Mouse (Mus musculus): ENCODE measurements at regions not wholly inside any gene's neighbourhood (a gene's known extent, or its start where the extent isn't known, plus 50 kb on each side); places are given as distances from the start of the nearest gene placed in this dataset.

GRCm38 (mm10) chr6:95905057-95905456 is 186.5 kb upstream of the Suclg2 start:
- no peaks in the 10 kb centered on the region for H3K4me1 ChIP-seq (replicated peaks; ENCODE audit: control insufficient read depth, insufficient read depth, low read length)
- no peaks in the 10 kb centered on the region; the same call in 1 of the 2 replicates for H3K9me3 ChIP-seq (ENCODE audit: control insufficient read depth, low read length)
- no peak overlapping the region for H3K9ac ChIP-seq (ENCODE audit: low read length)
- no peaks in the 10 kb centered on the region for H3K36me3 ChIP-seq (ENCODE audit: control insufficient read depth, insufficient read depth, low read length)
- H3K27me3 ChIP-seq (ENCODE audit: control insufficient read depth, insufficient read depth, low read length) = no peaks in the 10 kb centered on the region
- DNase-seq (ENCODE audit: low spot score) = no peak
- H3K4me2 ChIP-seq (ENCODE audit: low read depth, low read length, severe bottlenecking) = no peak overlapping the region
- no peak for ATAC-seq (replicated peaks; ENCODE audit: low FRiP score)
- no peak overlapping the region for H3K27ac ChIP-seq (ENCODE audit: low read depth, low read length)
- H3K4me3 ChIP-seq (ENCODE audit: low read depth, low read length) = no peak overlapping the region
- WGBS = 96% methylated on average over 8 of the region's 8 CpGs

GRCm38 (mm10) chr6:95921737-95922136 is 191.2 kb upstream of the Fam19a1 start:
- ATAC-seq (replicated peaks; ENCODE audit: low FRiP score) = no peak
- Histone ChIP-seq H3K27ac (ENCODE audit: low read depth, low read length) (no peak overlapping the region), H3K36me3 (ENCODE audit: control insufficient read depth, insufficient read depth, low read length) (no peaks in the 10 kb centered on the region), H3K4me1 (replicated peaks; ENCODE audit: control insufficient read depth, insufficient read depth, low read length) (no peaks in the 10 kb centered on the region), H3K4me3 (ENCODE audit: low read depth, low read length) (no peak overlapping the region), H3K9me3 (ENCODE audit: control insufficient read depth, low read length) (no peaks in the 10 kb centered on the region), H3K27me3 (ENCODE audit: control insufficient read depth, insufficient read depth, low read length) (no peaks in the 10 kb centered on the region), H3K4me2 (ENCODE audit: low read depth, low read length, severe bottlenecking) (no peak overlapping the region), H3K9ac (ENCODE audit: low read length) (no peak overlapping the region)
- WGBS = 83% methylated on average over 3 of the region's 3 CpGs
- DNase-seq (ENCODE audit: low spot score) = no peak

GRCm38 (mm10) chr6:95934561-95934960 is 178.4 kb upstream of the Fam19a1 start:
- Histone ChIP-seq H3K9me3 (ENCODE audit: control insufficient read depth, low read length) (no peaks in the 10 kb centered on the region), H3K27ac (ENCODE audit: low read depth, low read length) (no peak overlapping the region), H3K36me3 (ENCODE audit: control insufficient read depth, insufficient read depth, low read length) (no peaks in the 10 kb centered on the region), H3K27me3 (ENCODE audit: control insufficient read depth, insufficient read depth, low read length) (no peaks in the 10 kb centered on the region), H3K4me3 (ENCODE audit: low read depth, low read length) (no peak overlapping the region), H3K4me2 (ENCODE audit: low read depth, low read length, severe bottlenecking) (no peak overlapping the region), H3K4me1 (replicated peaks; ENCODE audit: control insufficient read depth, insufficient read depth, low read length) (no peaks in the 10 kb centered on the region), H3K9ac (ENCODE audit: low read length) (no peak overlapping the region)
- ATAC-seq (replicated peaks; ENCODE audit: low FRiP score) (no peak), DNase-seq (ENCODE audit: low spot score) (no peak)
- 93% methylated on average over 1 of the region's 1 CpGs for WGBS

GRCm38 (mm10) chr6:95936504-95936903 is 176.4 kb upstream of the Fam19a1 start:
- H3K27me3 ChIP-seq (ENCODE audit: control insufficient read depth, insufficient read depth, low read length) = no peaks in the 10 kb centered on the region
- H3K9ac ChIP-seq (ENCODE audit: low read length) = no peak overlapping the region
- no peak overlapping the region for H3K27ac ChIP-seq (ENCODE audit: low read depth, low read length)
- H3K4me1 ChIP-seq (replicated peaks; ENCODE audit: control insufficient read depth, insufficient read depth, low read length) = no peaks in the 10 kb centered on the region
- ATAC-seq (replicated peaks; ENCODE audit: low FRiP score) (no peak), DNase-seq (ENCODE audit: low spot score) (no peak)
- no peaks in the 10 kb centered on the region for H3K36me3 ChIP-seq (ENCODE audit: control insufficient read depth, insufficient read depth, low read length)
- H3K4me3 ChIP-seq (ENCODE audit: low read depth, low read length) = no peak overlapping the region
- no peaks in the 10 kb centered on the region for H3K9me3 ChIP-seq (ENCODE audit: control insufficient read depth, low read length)
- no peak overlapping the region for H3K4me2 ChIP-seq (ENCODE audit: low read depth, low read length, severe bottlenecking)
- WGBS = 68% methylated on average over 2 of the region's 2 CpGs

- Histone ChIP-seq H3K4me1 (replicated peaks; ENCODE audit: control insufficient read depth, insufficient read depth, low read length) (no peaks in the 10 kb centered on the region), H3K36me3 (ENCODE audit: control insufficient read depth, insufficient read depth, low read length) (no peaks in the 10 kb centered on the region), H3K9me3 (ENCODE audit: control insufficient read depth, low read length) (no peaks in the 10 kb centered on the region), H3K4me2 (ENCODE audit: low read depth, low read length, severe bottlenecking) (no peak overlapping the region), H3K9ac (ENCODE audit: low read length) (no peak overlapping the region), H3K27ac (ENCODE audit: low read depth, low read length) (no peak overlapping the region), H3K4me3 (ENCODE audit: low read depth, low read length) (no peak overlapping the region), H3K27me3 (ENCODE audit: control insufficient read depth, insufficient read depth, low read length) (no peaks in the 10 kb centered on the region)
- ATAC-seq (replicated peaks; ENCODE audit: low FRiP score) (no peak), DNase-seq (ENCODE audit: low spot score) (no peak)
- WGBS = 88% methylated on average over 4 of the region's 4 CpGs
These were observed 173.9 kb upstream of the Fam19a1 start for GRCm38 (mm10) chr6:95939052-95939451.

- WGBS = 83% methylated on average over 1 of the region's 1 CpGs
- ATAC-seq (replicated peaks; ENCODE audit: low FRiP score) = no peak
- H3K9me3 ChIP-seq (ENCODE audit: control insufficient read depth, low read length) = no peaks in the 10 kb centered on the region
These were observed 152.2 kb upstream of the Fam19a1 start for GRCm38 (mm10) chr6:95960745-95961144.

GRCm38 (mm10) chr6:95966231-95966630 is 146.7 kb upstream of the Fam19a1 start:
- Histone ChIP-seq H3K27me3 (ENCODE audit: control insufficient read depth, insufficient read depth, low read length) (no peaks in the 10 kb centered on the region), H3K9ac (ENCODE audit: low read length) (no peak overlapping the region), H3K9me3 (ENCODE audit: control insufficient read depth, low read length) (no peaks in the 10 kb centered on the region), H3K4me3 (ENCODE audit: low read depth, low read length) (no peak overlapping the region), H3K4me1 (replicated peaks; ENCODE audit: control insufficient read depth, insufficient read depth, low read length) (no peaks in the 10 kb centered on the region), H3K27ac (ENCODE audit: low read depth, low read length) (no peak overlapping the region), H3K4me2 (ENCODE audit: low read depth, low read length, severe bottlenecking) (no peak overlapping the region), H3K36me3 (ENCODE audit: control insufficient read depth, insufficient read depth, low read length) (no peaks in the 10 kb centered on the region)
- ATAC-seq (replicated peaks; ENCODE audit: low FRiP score) (no peak), DNase-seq (ENCODE audit: low spot score) (no peak)
- 84% methylated on average over 2 of the region's 2 CpGs for WGBS

More at GRCm38 (mm10) chr6:95960745-95961144, 152.2 kb upstream of the Fam19a1 start:
- H3K4me3 ChIP-seq (ENCODE audit: low read depth, low read length) = no peak overlapping the region
- H3K36me3 ChIP-seq (ENCODE audit: control insufficient read depth, insufficient read depth, low read length) = no peaks in the 10 kb centered on the region
- no peak overlapping the region for H3K27ac ChIP-seq (ENCODE audit: low read depth, low read length)
- no peak for DNase-seq (ENCODE audit: low spot score)
- H3K9ac ChIP-seq (ENCODE audit: low read length) = no peak overlapping the region
- no peaks in the 10 kb centered on the region for H3K27me3 ChIP-seq (ENCODE audit: control insufficient read depth, insufficient read depth, low read length)
- no peak overlapping the region for H3K4me2 ChIP-seq (ENCODE audit: low read depth, low read length, severe bottlenecking)
- no peaks in the 10 kb centered on the region for H3K4me1 ChIP-seq (replicated peaks; ENCODE audit: control insufficient read depth, insufficient read depth, low read length)

GRCm38 (mm10) chr6:95975994-95976393 is 137.0 kb upstream of the Fam19a1 start:
- no peak overlapping the region for H3K4me2 ChIP-seq (ENCODE audit: low read depth, low read length, severe bottlenecking)
- H3K9ac ChIP-seq (ENCODE audit: low read length) = no peak overlapping the region
- no peak overlapping the region for H3K4me3 ChIP-seq (ENCODE audit: low read depth, low read length)
- no peak for ATAC-seq (replicated peaks; ENCODE audit: low FRiP score)
- no peaks in the 10 kb centered on the region for H3K9me3 ChIP-seq (ENCODE audit: control insufficient read depth, low read length)
- H3K27ac ChIP-seq (ENCODE audit: low read depth, low read length) = no peak overlapping the region
- no peak for DNase-seq (ENCODE audit: low spot score)
- H3K27me3 ChIP-seq (ENCODE audit: control insufficient read depth, insufficient read depth, low read length) = no peaks in the 10 kb centered on the region
- no peaks in the 10 kb centered on the region for H3K36me3 ChIP-seq (ENCODE audit: control insufficient read depth, insufficient read depth, low read length)
- no peaks in the 10 kb centered on the region for H3K4me1 ChIP-seq (replicated peaks; ENCODE audit: control insufficient read depth, insufficient read depth, low read length)
- WGBS = 89% methylated on average over 2 of the region's 2 CpGs

- Histone ChIP-seq H3K4me3 (ENCODE audit: low read depth, low read length) (no peak overlapping the region), H3K27ac (ENCODE audit: low read depth, low read length) (no peak overlapping the region), H3K36me3 (ENCODE audit: control insufficient read depth, insufficient read depth, low read length) (no peaks in the 10 kb centered on the region), H3K4me1 (replicated peaks; ENCODE audit: control insufficient read depth, insufficient read depth, low read length) (no peaks in the 10 kb centered on the region), H3K27me3 (ENCODE audit: control insufficient read depth, insufficient read depth, low read length) (no peaks in the 10 kb centered on the region), H3K9ac (ENCODE audit: low read length) (no peak overlapping the region), H3K4me2 (ENCODE audit: low read depth, low read length, severe bottlenecking) (no peak overlapping the region), H3K9me3 (ENCODE audit: control insufficient read depth, low read length) (no peaks in the 10 kb centered on the region)
- 90% methylated on average over 2 of the region's 2 CpGs for WGBS
- ATAC-seq (replicated peaks; ENCODE audit: low FRiP score) (no peak), DNase-seq (ENCODE audit: low spot score) (no peak)
These were observed 115.9 kb upstream of the Fam19a1 start for GRCm38 (mm10) chr6:95997037-95997436.

Measured in forebrain, embryonic 11.5 days (tissue).